Comparison of ENCODE assay signal across 12 mouse cellular contexts in the genomic region with DNA sequence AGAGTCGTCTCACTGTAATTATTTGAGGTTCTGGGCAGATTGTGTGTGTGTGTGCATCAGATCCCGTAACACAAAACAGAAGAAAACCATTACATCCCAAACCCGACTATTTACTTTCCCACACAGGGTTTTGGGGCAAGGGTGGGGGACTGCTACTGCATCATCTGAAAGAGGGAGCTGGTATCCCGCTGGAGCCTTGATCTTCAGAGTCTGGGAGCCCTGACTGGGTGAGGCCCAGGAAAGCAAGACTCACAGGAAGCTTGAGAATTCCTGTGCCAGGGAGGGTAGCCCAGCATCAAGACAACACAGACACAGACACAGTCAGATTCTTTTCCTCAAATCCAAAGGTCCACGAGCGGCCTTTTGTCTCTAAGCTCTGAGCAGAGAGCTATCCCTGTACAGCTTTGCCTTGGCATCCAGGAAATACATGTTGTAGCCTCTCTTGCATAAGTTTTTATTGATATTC. TPM values are rescaled to one million over a fixed set of nuclear protein-coding genes. Genes with fewer than 3 reads are reported as not detected.
DNase-seq lines count a peak whose midpoint lies in the region; ATAC-seq lines count a peak whose summit lies in the region.
"Had no signal": no experiment of that assay in that cellular context is flagged by ENCODE, and none has a peak within 500 bp of the region (broad histone marks: within the 10 kb centered on the region; RNA-seq: fewer than 3 reads in every experiment).

No protein-coding gene starts in this region.

- WGBS in heart, embryonic 16.5 days = 48% methylated on average over 6 of the region's 6 CpGs
- 25% methylated on average over 6 of the region's 6 CpGs for WGBS in embryonic facial prominence, embryonic 12.5 days
- 33% methylated on average over 6 of the region's 6 CpGs for WGBS in hindbrain, embryonic 12.5 days
- WGBS in midbrain, embryonic 11.5 days = 31% methylated on average over 6 of the region's 6 CpGs

- no peaks in the 10 kb centered on the region for H3K9me3 ChIP-seq in heart, embryonic 16.5 days (replicated peaks; ENCODE audit: control insufficient read depth, low read length)
- H3K9me3 ChIP-seq in embryonic facial prominence, embryonic 12.5 days = no peaks in the 10 kb centered on the region
- no peaks in the 10 kb centered on the region for H3K9me3 ChIP-seq in hindbrain, embryonic 12.5 days (replicated peaks)
- no peaks in the 10 kb centered on the region for H3K9me3 ChIP-seq in midbrain, embryonic 11.5 days (ENCODE audit: control insufficient read depth, low read length)

- H3K36me3 ChIP-seq in heart, embryonic 16.5 days (ENCODE audit: control insufficient read depth, insufficient read depth) = no peaks in the 10 kb centered on the region
- no peaks in the 10 kb centered on the region for H3K36me3 ChIP-seq in embryonic facial prominence, embryonic 12.5 days
- H3K36me3 ChIP-seq in hindbrain, embryonic 12.5 days = no peaks in the 10 kb centered on the region
- H3K36me3 ChIP-seq in midbrain, embryonic 11.5 days (ENCODE audit: control insufficient read depth, insufficient read depth, low read length) = no peaks in the 10 kb centered on the region

- peaks cover 4% of the 10 kb centered on the region; the same call in 1 of the 2 replicates for H3K4me1 ChIP-seq in heart, embryonic 16.5 days (ENCODE audit: control insufficient read depth, insufficient read depth, low read length)
- peaks cover 26% of the 10 kb centered on the region for H3K4me1 ChIP-seq in embryonic facial prominence, embryonic 12.5 days
- H3K4me1 ChIP-seq in hindbrain, embryonic 12.5 days = peaks cover 22% of the 10 kb centered on the region
- H3K4me1 ChIP-seq in midbrain, embryonic 11.5 days (ENCODE audit: control insufficient read depth, insufficient read depth, low read length) = peaks cover 15% of the 10 kb centered on the region; the same call in 1 of the 2 replicates

- no peak for ATAC-seq in heart, embryonic 16.5 days (replicated peaks; ENCODE audit: extremely low read depth, insufficient read depth, low FRiP score)
- peak; percentile 15; the same call in 1 of the 2 replicates for ATAC-seq in embryonic facial prominence, embryonic 12.5 days (ENCODE audit: insufficient number of reproducible peaks, insufficient read depth, low FRiP score, low TSS enrichment)
- ATAC-seq in hindbrain, embryonic 12.5 days (ENCODE audit: low FRiP score) = no peak; the same call in 1 of the 2 replicates
- peak; percentile 7; the same call in 1 of the 2 replicates for ATAC-seq in midbrain, embryonic 11.5 days (ENCODE audit: low FRiP score)
- ATAC-seq: intestine, postnatal 0 days had no signal

- no peak for DNase-seq in heart, adult 8-10 months (ENCODE audit: low spot score)
- no peak for DNase-seq in midbrain, embryonic 11.5 days (ENCODE audit: low spot score, missing footprints)
- no peak for DNase-seq in left cerebral cortex, adult 11 months (ENCODE audit: low spot score)
- no peak for DNase-seq in frontal cortex, adult 2 months (ENCODE audit: extremely low spot score in 1 of 2, low spot score in 1 of 2)
- DNase-seq in urinary bladder, adult 2 months (ENCODE audit: low spot score) = no peak
- DNase-seq: cerebellum, postnatal 36 days; gastrocnemius, postnatal 10 days; thymus, adult 2 months had no signal

- peak overlapping the region; percentile 28 for H3K4me2 ChIP-seq in heart, embryonic 16.5 days (ENCODE audit: low read depth, low read length)
- H3K4me2 ChIP-seq in embryonic facial prominence, embryonic 12.5 days (replicated peaks) = peak overlapping the region; percentile 29
- peak overlapping the region; percentile 39 for H3K4me2 ChIP-seq in hindbrain, embryonic 12.5 days (replicated peaks)
- peak overlapping the region; percentile 32; the same call in 1 of the 2 replicates for H3K4me2 ChIP-seq in midbrain, embryonic 11.5 days

- H3K4me3 ChIP-seq in heart, embryonic 16.5 days (ENCODE audit: low read length) = no peak overlapping the region
- H3K4me3 ChIP-seq in embryonic facial prominence, embryonic 12.5 days = no peak overlapping the region
- no peak overlapping the region for H3K4me3 ChIP-seq in hindbrain, embryonic 12.5 days
- no peak overlapping the region for H3K4me3 ChIP-seq in midbrain, embryonic 11.5 days (ENCODE audit: low read depth, low read length)

- no peak overlapping the region for H3K27ac ChIP-seq in heart, embryonic 16.5 days (ENCODE audit: low read length)
- no peak overlapping the region for H3K27ac ChIP-seq in embryonic facial prominence, embryonic 12.5 days
- 0 out of 2 replicates have a peak overlapping the region, but pooled peaks have one; percentile 7 for H3K27ac ChIP-seq in hindbrain, embryonic 12.5 days
- no peak overlapping the region; the same call in 1 of the 2 replicates for H3K27ac ChIP-seq in midbrain, embryonic 11.5 days (ENCODE audit: low read depth, low read length)

- peak overlapping the region; percentile 35; the same call in 1 of the 2 replicates for H3K9ac ChIP-seq in heart, embryonic 16.5 days (ENCODE audit: low read length)
- H3K9ac ChIP-seq in embryonic facial prominence, embryonic 12.5 days = no peak overlapping the region
- 0 out of 2 replicates have a peak overlapping the region, but pooled peaks have one; percentile 3 for H3K9ac ChIP-seq in hindbrain, embryonic 12.5 days
- peak overlapping the region; percentile 4 for H3K9ac ChIP-seq in midbrain, embryonic 11.5 days (ENCODE audit: low read length)

- no peaks in the 10 kb centered on the region for H3K27me3 ChIP-seq in heart, embryonic 16.5 days (ENCODE audit: control insufficient read depth, insufficient read depth, low read length)
- H3K27me3 ChIP-seq in embryonic facial prominence, embryonic 12.5 days = no peaks in the 10 kb centered on the region
- 0 out of 2 replicates have a peak, but pooled peaks cover 4% of the 10 kb centered on the region for H3K27me3 ChIP-seq in hindbrain, embryonic 12.5 days
- H3K27me3 ChIP-seq in midbrain, embryonic 11.5 days (ENCODE audit: control insufficient read depth, insufficient read depth, low read length) = no peaks in the 10 kb centered on the region

RNA-seq across cellular contexts. Expression of a gene that starts 41.0 kb away (rescaled TPM):
- polyA plus RNA-seq in heart, embryonic 16.5 days (2015; fragmentation: Nextera tagmentation; extraction: Ambion mirVana) = 25.7 and 27.7 TPM in 2 replicates
- total RNA-seq in heart, adult 8-10 months (2022) = 10 to 100 TPM; 28.6 to 35.3 (median 32.5) TPM
- 74.5 and 81.3 TPM in 2 replicates for polyA plus RNA-seq in embryonic facial prominence, embryonic 12.5 days (2016; fragmentation: Nextera tagmentation; extraction: Ambion mirVana)
- 28.2 and 33.3 TPM in 2 replicates for polyA plus RNA-seq in hindbrain, embryonic 12.5 days (2016; fragmentation: Nextera tagmentation; extraction: Ambion mirVana)
- 15.9 and 20.1 TPM in 2 replicates for polyA plus RNA-seq in midbrain, embryonic 11.5 days (2014; fragmentation: Nextera tagmentation; extraction: Ambion mirVana)
- polyA plus RNA-seq in frontal cortex, adult 2 months (2012; rRNA removed) = 22.6 and 22.8 TPM in 2 replicates
- polyA plus RNA-seq in urinary bladder, adult 2 months (2012; rRNA removed) = 48.4 and 49.7 TPM in 2 replicates

Comparison
In these comparisons a context has a peak if more than half of its experiments do, and no peak if none do; other contexts are left out.
1. ATAC-seq: peak in embryonic facial prominence, embryonic 12.5 days (single experiment) and midbrain, embryonic 11.5 days (single experiment); none in heart, embryonic 16.5 days (single experiment) and hindbrain, embryonic 12.5 days (single experiment).
2. Peak in every context shown above with its lines, with median percentiles within 50 percentile points of each other: H3K4me2 ChIP-seq.